In genomic region chr10:78009184-78009944, GRCm38 (mm10) we compare ENCODE assay signal across 8 mouse cellular contexts. TPM values are rescaled to one million over a fixed set of nuclear protein-coding genes. Genes with fewer than 3 reads are reported as not detected.
DNase-seq lines count a peak whose midpoint lies in the region; ATAC-seq and TF ChIP-seq lines count a peak whose summit lies in the region.

No protein-coding gene starts in this region.

- TF ChIP-seq EP300 in liver, embryonic 14.5 days (IDR thresholded peaks at IDR 0.05; ENCODE audit: low read depth) = peak; percentile 47
- no peak for TF ChIP-seq EP300 in stomach, postnatal 0 days (optimal IDR thresholded peaks at IDR 0.05)

- H3K27ac ChIP-seq in brown adipose tissue, adult 24 weeks (replicated peaks; ENCODE audit: low read depth, low read length) = peak overlapping the region; percentile 95
- peak overlapping the region; percentile 98 for H3K27ac ChIP-seq in heart, embryonic 15.5 days
- peak overlapping the region; percentile 84 for H3K27ac ChIP-seq in liver, embryonic 14.5 days
- peak overlapping the region; percentile 92 for H3K27ac ChIP-seq in neural tube, embryonic 11.5 days (ENCODE audit: low read depth, low read length)
- H3K27ac ChIP-seq in stomach, postnatal 0 days (replicated peaks) = peak overlapping the region; percentile 94

- peaks cover 20% of the 10 kb centered on the region for H3K4me1 ChIP-seq in brown adipose tissue, adult 24 weeks (ENCODE audit: control insufficient read depth, insufficient read depth, insufficient read length, low read length)
- peaks cover 44% of the 10 kb centered on the region for H3K4me1 ChIP-seq in heart, embryonic 15.5 days (replicated peaks)
- H3K4me1 ChIP-seq in liver, embryonic 14.5 days (replicated peaks; ENCODE audit: control insufficient read depth in 2 of 2, insufficient read depth in 2 of 2, low read length in 1 of 2) = peaks cover 48 to 52% of the 10 kb centered on the region in 2 experiments
- peaks cover 15% of the 10 kb centered on the region for H3K4me1 ChIP-seq in neural tube, embryonic 11.5 days (ENCODE audit: control insufficient read depth, insufficient read depth, low read length)
- peaks cover 9% of the 10 kb centered on the region for H3K4me1 ChIP-seq in stomach, postnatal 0 days (replicated peaks; ENCODE audit: control insufficient read depth, insufficient read depth)

- H3K4me3 ChIP-seq in brown adipose tissue, adult 24 weeks (ENCODE audit: insufficient read depth, low read depth, low read length) = peak overlapping the region; percentile 85
- peak overlapping the region; percentile 69 for H3K4me3 ChIP-seq in heart, embryonic 15.5 days
- H3K4me3 ChIP-seq in liver, embryonic 14.5 days (ENCODE audit: insufficient read depth in 1 of 2, low read depth in 2 of 2, low read length in 2 of 2) = peak overlapping the region; percentile 73 to 88
- peak overlapping the region; percentile 64 for H3K4me3 ChIP-seq in neural tube, embryonic 11.5 days (ENCODE audit: low read depth, low read length)
- peak overlapping the region; percentile 79 for H3K4me3 ChIP-seq in stomach, postnatal 0 days (ENCODE audit: low read depth, low read length)

- ATAC-seq in heart, embryonic 15.5 days (replicated peaks; ENCODE audit: insufficient number of reproducible peaks, insufficient read depth, low FRiP score, low read depth) = peak; percentile 95
- ATAC-seq in liver, embryonic 14.5 days (ENCODE audit: insufficient read depth) = peak; percentile 93
- ATAC-seq in neural tube, embryonic 11.5 days (ENCODE audit: insufficient read depth, low FRiP score, low TSS enrichment) = peak; percentile 96
- peak; percentile 95 for ATAC-seq in stomach, postnatal 0 days (ENCODE audit: low FRiP score, low TSS enrichment)

- peak overlapping the region; percentile 73 for H3K9ac ChIP-seq in heart, embryonic 15.5 days
- peak overlapping the region; percentile 77 for H3K9ac ChIP-seq in liver, embryonic 14.5 days (replicated peaks)
- peak overlapping the region; percentile 84 for H3K9ac ChIP-seq in neural tube, embryonic 11.5 days (ENCODE audit: low read length)
- H3K9ac ChIP-seq in stomach, postnatal 0 days (ENCODE audit: low read length) = peak overlapping the region; percentile 79

- peak overlapping the region; percentile 91 for H3K4me2 ChIP-seq in heart, embryonic 15.5 days
- H3K4me2 ChIP-seq in liver, embryonic 14.5 days (ENCODE audit: low read depth) = peak overlapping the region; percentile 98
- peak overlapping the region; percentile 81 for H3K4me2 ChIP-seq in neural tube, embryonic 11.5 days (ENCODE audit: low read depth)
- H3K4me2 ChIP-seq in stomach, postnatal 0 days (replicated peaks; ENCODE audit: low read depth) = peak overlapping the region; percentile 84

- WGBS in heart, embryonic 15.5 days = under 1% methylated on average over 59 of the region's 59 CpGs
- WGBS in liver, embryonic 14.5 days (ENCODE audit: insufficient replicate concordance) = under 1% methylated on average over 59 of the region's 59 CpGs
- WGBS in neural tube, embryonic 11.5 days = under 1% methylated on average over 59 of the region's 59 CpGs
- WGBS in stomach, postnatal 0 days = under 1% methylated on average over 57 of the region's 59 CpGs

- H3K9me3 ChIP-seq in heart, embryonic 15.5 days (replicated peaks) = no peaks in the 10 kb centered on the region
- H3K9me3 ChIP-seq in liver, embryonic 14.5 days (ENCODE audit: control insufficient read depth, low read length) = no peaks in the 10 kb centered on the region
- H3K9me3 ChIP-seq in neural tube, embryonic 11.5 days (ENCODE audit: control insufficient read depth, low read length) = no peaks in the 10 kb centered on the region
- H3K9me3 ChIP-seq in stomach, postnatal 0 days (ENCODE audit: control insufficient read depth, low read length) = no peaks in the 10 kb centered on the region

- H3K27me3 ChIP-seq in heart, embryonic 15.5 days = no peaks in the 10 kb centered on the region
- H3K27me3 ChIP-seq in liver, embryonic 14.5 days (ENCODE audit: control insufficient read depth, insufficient read depth, low read length) = no peaks in the 10 kb centered on the region
- no peaks in the 10 kb centered on the region for H3K27me3 ChIP-seq in neural tube, embryonic 11.5 days (ENCODE audit: control insufficient read depth, insufficient read depth, low read length)
- H3K27me3 ChIP-seq in stomach, postnatal 0 days (ENCODE audit: control insufficient read depth, insufficient read depth, low read length) = no peaks in the 10 kb centered on the region

- DNase-seq in CD4-positive, CD25-positive, alpha-beta regulatory T cell, adult 2 months (ENCODE audit: low read depth, low spot score) = peak; percentile 98
- DNase-seq in fibroblast of lung, adult 2 months (ENCODE audit: low read depth) = peak; percentile 77
- peak; percentile 98 to 99 for DNase-seq in kidney, postnatal 25 days
- DNase-seq in liver, embryonic 14.5 days (ENCODE audit: low read depth in 3 of 3, low spot score in 3 of 3) = peak; percentile 90 to 92 (median 92)
- peak; percentile 95 for DNase-seq in neural tube, embryonic 11.5 days (ENCODE audit: low spot score)
- peak; percentile 99 for DNase-seq in stomach, postnatal 0 days (ENCODE audit: low spot score)

- H3K36me3 ChIP-seq in heart, embryonic 15.5 days = peaks cover 1% of the 10 kb centered on the region; the same call in 1 of the 2 replicates
- H3K36me3 ChIP-seq in liver, embryonic 14.5 days (replicated peaks; ENCODE audit: control insufficient read depth, insufficient read depth, low read depth) = peaks cover 8% of the 10 kb centered on the region; the same call in 1 of the 2 replicates
- no peaks in the 10 kb centered on the region for H3K36me3 ChIP-seq in neural tube, embryonic 11.5 days (ENCODE audit: control insufficient read depth, insufficient read depth, low read length)
- H3K36me3 ChIP-seq in stomach, postnatal 0 days (ENCODE audit: control insufficient read depth, insufficient read depth, low read length) = no peaks in the 10 kb centered on the region

- peak; percentile 87 for TF ChIP-seq CTCF in liver, embryonic 14.5 days (IDR thresholded peaks at IDR 0.05; ENCODE audit: low read depth)
- peak; percentile 81 for TF ChIP-seq CTCF in stomach, postnatal 0 days (IDR thresholded peaks at IDR 0.05; ENCODE audit: low read depth)

RNA-seq across cellular contexts. Expression of gene Pfkl, which starts 0.5 kb away (rescaled TPM):
- 326 and 453 TPM in 2 replicates for polyA plus RNA-seq in brown adipose tissue, adult 24 weeks (2012; ENCODE audit: insufficient read depth, insufficient read length, missing spikeins)
- 167 and 185 TPM in 2 replicates for polyA plus RNA-seq in heart, embryonic 15.5 days (2015; fragmentation: Nextera tagmentation; extraction: Ambion mirVana)
- polyA plus RNA-seq in liver, embryonic 14.5 days (2012; rRNA removed) = 41.7 and 46.7 TPM in 2 replicates
- 63.1 and 66.8 TPM in 2 replicates for polyA plus RNA-seq in liver, embryonic 14.5 days (2014; fragmentation: Nextera tagmentation; extraction: Ambion mirVana)
- 125 and 127 TPM in 2 replicates for polyA plus RNA-seq in neural tube, embryonic 11.5 days (2014; fragmentation: Nextera tagmentation; extraction: Ambion mirVana)
- 82.4 and 86.1 TPM in 2 replicates for polyA plus RNA-seq in stomach, postnatal 0 days (2015; fragmentation: Nextera tagmentation; extraction: Ambion mirVana)

RNA-seq across cellular contexts. Expression of gene 1810043G02Rik, which starts 31.0 kb away (rescaled TPM):
- polyA plus RNA-seq in brown adipose tissue, adult 24 weeks (2012; ENCODE audit: insufficient read depth, insufficient read length, missing spikeins) = 16.0 and 16.4 TPM in 2 replicates
- 16.7 and 20.8 TPM in 2 replicates for polyA plus RNA-seq in heart, embryonic 15.5 days (2015; fragmentation: Nextera tagmentation; extraction: Ambion mirVana)
- polyA plus RNA-seq in liver, embryonic 14.5 days (2012; rRNA removed) = 4.5 and 4.7 TPM in 2 replicates
- polyA plus RNA-seq in liver, embryonic 14.5 days (2014; fragmentation: Nextera tagmentation; extraction: Ambion mirVana) = 4.2 and 4.5 TPM in 2 replicates
- 35.9 and 42.5 TPM in 2 replicates for polyA plus RNA-seq in neural tube, embryonic 11.5 days (2014; fragmentation: Nextera tagmentation; extraction: Ambion mirVana)
- polyA plus RNA-seq in stomach, postnatal 0 days (2015; fragmentation: Nextera tagmentation; extraction: Ambion mirVana) = 16.1 and 18.8 TPM in 2 replicates

RNA-seq across cellular contexts. Expression of gene Dnmt3l, which starts 32.4 kb away (rescaled TPM):
- polyA plus RNA-seq in brown adipose tissue, adult 24 weeks (2012; ENCODE audit: insufficient read depth, insufficient read length, missing spikeins) = 2.3 and 2.7 TPM in 2 replicates
- polyA plus RNA-seq in heart, embryonic 15.5 days (2015; fragmentation: Nextera tagmentation; extraction: Ambion mirVana) = not detected in 2 replicates
- 0.08 TPM in 1 of 2 replicates, not detected in the other for polyA plus RNA-seq in liver, embryonic 14.5 days (2012; rRNA removed)
- polyA plus RNA-seq in liver, embryonic 14.5 days (2014; fragmentation: Nextera tagmentation; extraction: Ambion mirVana) = not detected in 2 replicates
- polyA plus RNA-seq in neural tube, embryonic 11.5 days (2014; fragmentation: Nextera tagmentation; extraction: Ambion mirVana) = not detected in 2 replicates
- 0.65 and 1.1 TPM in 2 replicates for polyA plus RNA-seq in stomach, postnatal 0 days (2015; fragmentation: Nextera tagmentation; extraction: Ambion mirVana)

RNA-seq across cellular contexts. Expression of gene Aire, which starts 34.0 kb away (rescaled TPM):
- not detected in 2 replicates for polyA plus RNA-seq in brown adipose tissue, adult 24 weeks (2012; ENCODE audit: insufficient read depth, insufficient read length, missing spikeins)
- polyA plus RNA-seq in heart, embryonic 15.5 days (2015; fragmentation: Nextera tagmentation; extraction: Ambion mirVana) = 0.16 and 1.5 TPM in 2 replicates
- not detected in 2 replicates for polyA plus RNA-seq in liver, embryonic 14.5 days (2012; rRNA removed)
- polyA plus RNA-seq in liver, embryonic 14.5 days (2014; fragmentation: Nextera tagmentation; extraction: Ambion mirVana) = not detected in 2 replicates
- not detected in 2 replicates for polyA plus RNA-seq in neural tube, embryonic 11.5 days (2014; fragmentation: Nextera tagmentation; extraction: Ambion mirVana)
- 0.10 and 0.11 TPM in 2 replicates for polyA plus RNA-seq in stomach, postnatal 0 days (2015; fragmentation: Nextera tagmentation; extraction: Ambion mirVana)

RNA-seq across cellular contexts. Expression of gene Trpm2, which starts 39.0 kb away (rescaled TPM):
- 0.63 TPM in 1 of 2 replicates, not detected in the other for polyA plus RNA-seq in brown adipose tissue, adult 24 weeks (2012; ENCODE audit: insufficient read depth, insufficient read length, missing spikeins)
- polyA plus RNA-seq in heart, embryonic 15.5 days (2015; fragmentation: Nextera tagmentation; extraction: Ambion mirVana) = 0.34 and 2.5 TPM in 2 replicates
- 1.1 TPM in 2 replicates for polyA plus RNA-seq in liver, embryonic 14.5 days (2012; rRNA removed)
- polyA plus RNA-seq in liver, embryonic 14.5 days (2014; fragmentation: Nextera tagmentation; extraction: Ambion mirVana) = 1.4 and 1.5 TPM in 2 replicates
- polyA plus RNA-seq in neural tube, embryonic 11.5 days (2014; fragmentation: Nextera tagmentation; extraction: Ambion mirVana) = 0.58 and 1.4 TPM in 2 replicates
- 0.61 and 0.85 TPM in 2 replicates for polyA plus RNA-seq in stomach, postnatal 0 days (2015; fragmentation: Nextera tagmentation; extraction: Ambion mirVana)

Comparison
In these comparisons a context has a peak if more than half of its experiments do, and no peak if none do; other contexts are left out.
1. Peak in every context shown above with its lines: DNase-seq, ATAC-seq, H3K4me3 ChIP-seq and H3K27ac ChIP-seq.